Mouse (Mus musculus) hematopoietic multipotent progenitor cell, adult 10-12 weeks (in vitro differentiated cells): ENCODE results near the gene Slc6a9. TPM values are rescaled to one million over a fixed set of nuclear protein-coding genes. Genes with fewer than 3 reads are reported as not detected.

Experiments used
- polyA plus RNA-seq: library from polyadenylated mRNA; stranded (reverse); fragments of >175 nt; gene quantifications from 2 replicates; pipeline ENCODE4 v1.2.3, GENCODE M21; 2012; ENCODE audit warnings: low replicate concordance

The Slc6a9 gene
- polyA plus RNA-seq, result 3.1 and 32.2 TPM in 2 replicates

DNA sequence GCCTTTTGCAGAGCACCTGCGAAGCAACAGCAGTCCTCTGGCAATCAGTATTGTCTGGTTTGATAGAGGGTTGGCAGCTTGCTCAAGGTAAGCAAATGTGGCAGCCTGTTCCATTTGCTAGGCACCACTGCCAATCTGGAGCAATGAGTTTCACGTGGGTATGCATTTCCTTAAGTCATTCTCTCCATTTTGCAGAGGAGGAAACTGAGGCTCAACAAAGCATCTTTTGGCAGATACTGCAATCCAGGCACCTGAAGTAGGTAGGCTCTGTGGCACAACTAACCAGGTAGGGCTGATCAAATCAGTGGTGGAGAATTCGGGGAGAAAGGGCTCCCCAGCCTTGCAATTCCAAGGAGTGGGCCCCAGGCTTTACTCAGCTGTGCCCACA is at the start of gene Slc6a9:
TSS of gene Slc6a9 (plus strand) at position 50 of the 388 bp plus-strand sequence.

DNA sequence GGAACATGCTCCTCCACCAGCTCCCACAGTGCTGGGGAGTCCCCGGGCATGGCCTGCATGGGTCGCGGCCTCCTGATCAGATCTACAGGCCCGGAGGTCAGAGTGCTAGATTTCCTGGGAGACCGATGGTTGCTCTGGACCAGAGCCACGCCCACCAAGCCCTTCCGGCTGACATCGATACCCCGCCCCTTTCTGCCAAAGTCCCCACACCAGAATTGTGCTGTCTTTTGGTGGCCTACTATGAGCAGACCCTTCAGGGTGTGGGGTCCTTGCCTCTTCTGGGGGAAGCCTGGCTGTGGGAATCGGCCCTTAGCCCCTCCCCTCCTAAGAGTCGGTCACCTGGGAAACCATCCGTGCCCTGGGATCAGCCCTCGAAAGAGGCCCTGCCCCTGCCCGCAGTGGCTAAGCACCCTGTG is 38.2 kb downstream of the Slc6a9 start, which contains the start of gene Ccdc24:
TSS of gene Ccdc24 (minus strand) at position 87 of the 416 bp plus-strand sequence.

DNA sequence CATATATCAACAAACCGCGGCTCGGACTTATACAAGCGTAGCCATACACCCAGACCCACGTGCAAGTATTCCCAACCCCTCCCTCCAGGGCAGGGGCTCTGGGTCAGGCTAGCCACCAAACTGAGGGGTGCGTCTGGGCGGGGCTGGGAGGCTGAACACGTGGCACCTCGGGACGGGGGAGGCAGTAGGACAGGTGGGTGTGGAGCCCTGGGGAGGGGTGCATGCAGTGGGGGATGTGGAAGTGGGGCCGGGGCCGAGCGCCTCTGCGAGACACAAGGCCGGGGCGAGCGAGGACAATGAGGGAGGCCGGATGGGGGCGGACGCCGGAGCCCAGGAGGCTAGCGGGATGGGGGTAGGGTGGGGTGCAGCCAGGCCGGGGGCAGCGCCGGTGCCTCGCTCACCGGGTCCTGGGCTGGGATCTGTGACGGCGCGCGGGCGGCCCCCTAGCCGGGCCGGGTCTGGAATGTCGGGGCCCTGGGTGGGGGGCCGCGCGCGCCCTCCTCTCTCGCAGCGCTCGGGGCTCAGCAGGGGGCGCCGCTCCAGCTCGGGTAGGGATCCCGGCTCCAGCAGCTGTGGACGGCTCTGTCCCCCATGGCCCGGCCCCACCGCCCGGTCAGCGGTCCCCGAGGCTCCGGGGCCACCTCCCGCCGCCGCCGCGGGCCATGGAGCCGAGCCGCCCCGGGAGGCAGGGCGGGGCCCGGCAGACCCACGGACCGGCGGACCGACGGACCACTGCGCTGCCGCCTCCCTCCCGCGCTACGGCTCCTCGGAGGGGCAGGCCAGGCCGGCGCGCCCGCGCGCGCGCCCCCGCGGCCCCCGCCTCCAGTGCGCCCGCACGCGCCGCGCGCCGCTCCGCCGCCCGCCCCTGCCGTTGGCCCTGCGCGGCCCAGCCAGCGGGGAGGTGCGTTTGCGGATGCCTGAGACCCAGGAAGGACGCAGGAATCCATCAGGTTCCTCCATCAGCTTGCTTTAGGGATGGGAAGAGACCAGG is 48.7 kb downstream of the Slc6a9 start, which contains the start of gene B4galt2:
TSS of gene B4galt2 (minus strand) at position 787 of the 991 bp plus-strand sequence.

DNA sequence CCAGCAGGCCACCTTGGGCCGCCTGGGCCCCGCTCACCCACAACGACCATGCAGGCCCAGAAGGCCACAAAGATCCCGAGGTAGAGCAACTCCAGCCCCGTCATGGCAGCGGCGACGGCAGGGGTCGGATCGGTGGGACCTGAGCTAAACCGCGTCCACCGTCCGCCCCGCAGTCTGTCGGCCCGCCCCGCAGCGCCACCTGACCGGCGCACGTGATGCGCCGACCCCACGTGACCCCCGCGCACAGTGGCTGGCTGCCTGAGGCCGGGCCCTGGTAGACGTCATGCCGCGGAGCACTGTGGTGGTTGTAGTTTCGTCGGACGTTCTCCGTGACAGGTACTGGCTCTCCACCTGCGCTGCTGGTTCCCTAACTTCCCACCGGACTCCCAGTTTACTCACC is 52.8 kb downstream of the Slc6a9 start, which contains the start of gene Atp6v0b:
TSS of gene Atp6v0b (minus strand) at position 201 of the 400 bp plus-strand sequence.

DNA sequence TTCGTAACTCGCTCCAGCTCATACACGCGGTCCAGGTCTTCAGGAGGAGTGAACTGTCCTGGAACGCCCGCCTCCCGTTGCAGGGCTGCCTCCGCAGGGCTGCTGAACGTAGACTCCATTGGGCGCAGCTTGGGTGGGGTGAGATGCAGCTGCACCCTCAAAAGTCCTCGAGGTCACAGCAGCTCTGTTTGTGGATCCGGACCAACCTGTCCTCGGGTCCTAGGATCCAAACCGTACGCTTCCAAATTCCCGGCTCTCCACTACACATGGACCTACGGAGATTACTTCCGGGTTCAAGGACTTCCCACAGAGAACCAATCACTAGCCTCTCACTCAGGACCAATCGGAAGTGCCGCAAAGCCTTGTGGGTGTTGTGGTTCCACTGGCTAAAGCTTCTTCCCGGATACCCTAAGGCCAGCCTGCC is 57.4 kb downstream of the Slc6a9 start, which contains the start of gene Dph2:
TSS of gene Dph2 (minus strand) at position 295 of the 424 bp plus-strand sequence.

DNA sequence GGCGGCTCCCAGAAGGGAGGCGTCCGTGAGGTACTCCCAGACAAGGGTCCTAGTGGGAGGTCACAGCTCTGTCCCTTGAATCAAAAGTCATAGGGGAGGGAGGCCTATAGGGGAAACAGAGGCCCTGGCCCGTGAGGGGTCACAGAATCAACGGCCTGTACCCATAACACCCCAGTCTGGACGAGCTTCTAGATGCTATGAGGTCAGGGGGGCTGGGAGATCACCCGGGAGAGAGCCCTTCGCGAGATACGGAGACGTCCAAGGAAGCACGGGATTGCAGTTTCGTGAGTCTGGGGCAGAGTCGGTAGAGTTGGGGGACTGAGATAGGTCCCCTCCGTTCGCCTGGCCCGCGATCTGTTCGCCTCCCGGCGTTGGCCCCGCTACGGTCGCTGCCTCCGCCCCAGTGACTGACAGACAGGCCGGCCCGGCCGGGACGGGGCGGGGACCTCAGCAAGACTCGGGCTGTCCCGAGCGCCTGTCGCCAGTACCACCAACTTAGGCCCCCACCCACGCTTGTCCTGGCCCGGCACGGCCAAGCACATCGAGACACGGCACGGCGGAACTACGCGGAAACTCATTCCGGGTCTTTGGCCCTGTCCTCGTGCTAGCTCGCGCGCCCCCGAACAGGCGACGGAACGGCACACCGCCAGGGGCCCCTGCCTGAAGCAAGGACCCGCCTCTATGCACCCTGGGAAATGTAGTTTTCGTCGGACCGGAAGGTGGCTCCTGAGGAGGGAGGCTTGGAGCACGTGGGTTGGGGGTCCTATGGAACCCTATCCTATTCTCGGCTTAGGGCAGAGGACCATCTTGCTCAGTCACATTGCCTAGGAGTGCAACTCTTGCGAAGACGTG is 80.5 kb downstream of the Slc6a9 start, which contains the start of gene Ipo13:
TSS of gene Ipo13 (minus strand) at position 409 of the 852 bp plus-strand sequence.

Other genes starting within 250 kb of the Slc6a9 start
- gene Dmap1, start 152.2 kb upstream of the Slc6a9 start, polyA plus RNA-seq, result 24.4 and 26.2 TPM in 2 replicates
- gene Gm12845, start 110.1 kb upstream of the Slc6a9 start, polyA plus RNA-seq, result not detected in 2 replicates
- gene Klf17, start 68.9 kb upstream of the Slc6a9 start, polyA plus RNA-seq, result not detected in 2 replicates
- not detected in 2 replicates for gene Ccdc24, start 38.1 kb downstream of the Slc6a9 start, polyA plus RNA-seq
- gene B4galt2, start 49.0 kb downstream of the Slc6a9 start, polyA plus RNA-seq, result 1.1 and 1.3 TPM in 2 replicates
- 76.1 and 320 TPM in 2 replicates for gene Atp6v0b, start 52.8 kb downstream of the Slc6a9 start, polyA plus RNA-seq
- gene Dph2, start 57.5 kb downstream of the Slc6a9 start, polyA plus RNA-seq, result 10.7 and 16.8 TPM in 2 replicates
- 23.0 and 26.8 TPM in 2 replicates for gene Ipo13, start 80.5 kb downstream of the Slc6a9 start, polyA plus RNA-seq
- gene Artn, start 95.3 kb downstream of the Slc6a9 start, polyA plus RNA-seq, result 1.4 TPM in 1 of 2 replicates, not detected in the other